Mouse (Mus musculus) liver, adult 2 months (tissue): Measurements from ENCODE around the gene Tmem120a. TPM values are rescaled to one million over a fixed set of nuclear protein-coding genes. Genes with fewer than 3 reads are reported as not detected.
A peak's percentile ranks its signal among the peaks of the same experiment; 100 is the strongest.

Experiments
- DNase-seq: peaks from one replicate; pipeline ENCODE4 v3.0.0-alpha.2; 2011; ENCODE audit warnings: low read depth, low spot score; ENCODE audit errors: extremely low read depth
- H3K27ac ChIP-seq: fragments of 200-500 bp; replicated peaks from 2 replicates; pipeline ENCODE4 v1.5.1; 2012; ENCODE audit warnings: low read depth, mild to moderate bottlenecking, control low read depth, inconsistent platforms, low read length; ENCODE audit not compliant: insufficient read depth
- H3K27me3 ChIP-seq: fragments of 200-500 bp; 2 replicates; pipeline ENCODE4 v1.6.1; 2012; ENCODE audit warnings: mild to moderate bottlenecking, moderate library complexity, low read length, inconsistent platforms; ENCODE audit not compliant: control insufficient read depth, insufficient read depth
- H3K36me3 ChIP-seq: fragments of 200-500 bp; 2 replicates; pipeline ENCODE4 v1.6.1; 2012; ENCODE audit warnings: low read length, inconsistent platforms; ENCODE audit not compliant: control insufficient read depth, insufficient read depth
- H3K4me1 ChIP-seq: fragments of 200-500 bp; 2 replicates; pipeline ENCODE4 v1.6.1; 2011; ENCODE audit warnings: low read length; ENCODE audit not compliant: control insufficient read depth, insufficient read depth
- H3K4me3 ChIP-seq: fragments of 200-500 bp; 2 replicates; pipeline ENCODE4 v1.5.1; 2011; ENCODE audit warnings: low read depth, mild to moderate bottlenecking, control low read depth, low read length, moderate library complexity; ENCODE audit not compliant: insufficient read depth
- H3K79me2 ChIP-seq: fragments of 200-500 bp; 2 replicates; pipeline ENCODE4 v1.6.1; 2012; ENCODE audit warnings: inconsistent platforms, mild to moderate bottlenecking, low read length, moderate library complexity; ENCODE audit not compliant: control insufficient read depth, insufficient read depth
- H3K9ac ChIP-seq: fragments of 200-500 bp; 2 replicates; pipeline ENCODE4 v1.6.1; 2012; ENCODE audit warnings: low read depth, mild to moderate bottlenecking, control low read depth, inconsistent platforms, low read length
- CTCF ChIP-seq: fragments of 200-500 bp; IDR thresholded peaks from 2 replicates; pipeline ENCODE4 v1.5.1; 2011; ENCODE audit warnings: low read depth, low read length, control low read depth
- POLR2A ChIP-seq: fragments of 200-500 bp; IDR thresholded peaks from 2 replicates; pipeline ENCODE4 v1.6.1; 2011; ENCODE audit warnings: low read length, control low read depth; ENCODE audit not compliant: insufficient read depth; ENCODE audit errors: extremely low read depth
- WGBS: fragments of 180-500 bp; shearing (Covaris S2); methylation state at CpG from one replicate; pipeline ENCODE4 v1.1.7; 2018; 5-methylcytosine and 5-hydroxymethylcytosine counted together
- polyA plus RNA-seq: library from polyadenylated mRNA; depleted of rRNA; stranded (reverse); fragments of >200 nt; gene quantifications from 2 replicates; pipeline ENCODE4 v1.2.3, GENCODE M21; 2012
- total RNA-seq: library from RNA; depleted of rRNA; stranded (reverse); fragments of >200 nt; gene quantifications from 2 replicates; pipeline ENCODE4 v1.2.3, GENCODE M21; 2014

Gene Tmem120a
- total and polyA plus RNA-seq, 2 experiments: 52.9 to 55.2 TPM

DNA sequence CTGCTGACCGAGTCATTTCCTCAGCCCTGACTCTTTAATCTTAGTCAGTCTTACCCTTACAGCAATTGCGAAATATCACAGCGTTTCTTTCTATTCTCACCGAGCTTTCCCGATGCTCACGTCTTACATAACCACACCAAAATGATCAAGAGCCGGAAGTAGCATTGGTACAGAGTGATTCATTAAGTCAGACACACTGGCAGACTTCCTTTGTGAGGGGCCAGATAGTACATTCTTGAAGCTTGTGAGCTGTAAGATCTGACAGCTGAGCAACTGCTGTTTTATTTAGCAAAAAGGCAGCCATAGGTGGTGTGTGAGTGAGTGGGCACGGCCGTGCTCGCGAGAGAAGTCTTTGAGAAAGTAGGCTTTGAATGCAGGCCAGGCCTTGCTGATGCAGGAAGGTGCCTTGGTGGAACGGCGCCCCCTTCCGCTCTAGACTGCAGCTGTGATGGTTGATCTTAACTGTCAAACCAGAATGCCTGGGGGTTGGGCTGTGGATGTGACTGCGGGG lies 41.5 kb downstream of the Tmem120a start:
- H3K36me3 ChIP-seq: peaks cover 42% of the 10 kb centered on the region
- peaks cover 60% of the 10 kb centered on the region for H3K4me1 ChIP-seq
- peak; percentile 51 for DNase-seq
- 33% methylated on average over 15 of the region's 15 CpGs for WGBS
- peak overlapping the region; percentile 26; the same call in 1 of the 2 replicates for H3K9ac ChIP-seq
- H3K79me2 ChIP-seq: peaks cover 63% of the 10 kb centered on the region
- no peak overlapping the region for H3K4me3 ChIP-seq
- H3K27ac ChIP-seq: peak overlapping the region; percentile 43
- no peak for TF ChIP-seq POLR2A
- peak; percentile 45; the same call in 1 of the 2 replicates for TF ChIP-seq CTCF
- H3K27me3 ChIP-seq: no peaks in the 10 kb centered on the region

DNA sequence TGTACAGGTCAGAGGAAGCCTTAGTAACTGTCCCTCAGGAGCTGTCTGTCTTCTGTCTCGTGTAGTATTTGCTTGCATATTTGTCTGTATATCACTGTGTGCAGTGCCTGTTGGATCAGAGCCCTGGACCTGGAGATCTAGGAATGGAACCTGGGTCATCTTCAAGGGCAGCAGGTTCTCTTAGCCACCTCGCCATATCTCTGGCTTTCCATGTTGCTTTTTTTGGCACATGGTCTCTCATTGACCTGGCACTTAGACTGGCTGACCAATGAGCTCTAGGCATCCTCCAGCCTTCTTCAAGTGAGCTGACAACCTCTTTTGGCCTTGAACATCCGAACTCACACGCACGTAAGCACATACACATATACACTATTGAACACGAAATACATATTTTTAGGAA lies 42.1 kb downstream of the Tmem120a start:
- H3K4me1 ChIP-seq: peaks cover 58% of the 10 kb centered on the region
- no peak overlapping the region for H3K9ac ChIP-seq
- no peaks in the 10 kb centered on the region for H3K27me3 ChIP-seq
- peak; percentile 59 for DNase-seq
- no peak for TF ChIP-seq POLR2A
- TF ChIP-seq CTCF: no peak
- peaks cover 43% of the 10 kb centered on the region for H3K36me3 ChIP-seq
- WGBS: 51% methylated on average over 6 of the region's 6 CpGs
- peaks cover 62% of the 10 kb centered on the region for H3K79me2 ChIP-seq
- peak overlapping the region; percentile 43; the same call in 1 of the 2 replicates for H3K27ac ChIP-seq
- no peak overlapping the region for H3K4me3 ChIP-seq

DNA sequence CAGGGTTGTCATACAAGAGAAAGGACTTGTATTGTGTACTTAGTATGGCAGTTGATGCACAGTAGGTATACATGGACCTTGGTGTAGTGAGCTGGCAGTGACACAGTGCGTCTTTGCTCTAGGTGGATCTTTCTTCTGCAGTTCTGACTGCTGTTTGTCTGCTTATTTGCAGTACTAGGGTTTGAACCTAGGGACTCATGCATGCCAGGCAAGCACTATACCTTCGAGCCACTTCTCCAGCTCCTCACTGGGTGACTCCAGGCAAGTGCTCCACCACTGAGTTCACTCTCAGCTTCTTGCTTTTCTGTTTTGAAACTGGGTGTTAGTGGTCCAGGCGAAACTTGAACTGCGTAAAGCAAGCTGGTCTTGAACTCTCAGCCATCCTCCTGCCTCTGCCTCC lies 42.6 kb downstream of the Tmem120a start:
- H3K4me1 ChIP-seq: peaks cover 57% of the 10 kb centered on the region
- H3K27me3 ChIP-seq: no peaks in the 10 kb centered on the region
- peaks cover 39% of the 10 kb centered on the region for H3K36me3 ChIP-seq
- DNase-seq: no peak
- no peak overlapping the region for H3K4me3 ChIP-seq
- 84% methylated on average over 4 of the region's 4 CpGs for WGBS
- H3K79me2 ChIP-seq: peaks cover 60% of the 10 kb centered on the region
- no peak overlapping the region for H3K9ac ChIP-seq
- TF ChIP-seq POLR2A: no peak
- H3K27ac ChIP-seq: no peak overlapping the region

DNA sequence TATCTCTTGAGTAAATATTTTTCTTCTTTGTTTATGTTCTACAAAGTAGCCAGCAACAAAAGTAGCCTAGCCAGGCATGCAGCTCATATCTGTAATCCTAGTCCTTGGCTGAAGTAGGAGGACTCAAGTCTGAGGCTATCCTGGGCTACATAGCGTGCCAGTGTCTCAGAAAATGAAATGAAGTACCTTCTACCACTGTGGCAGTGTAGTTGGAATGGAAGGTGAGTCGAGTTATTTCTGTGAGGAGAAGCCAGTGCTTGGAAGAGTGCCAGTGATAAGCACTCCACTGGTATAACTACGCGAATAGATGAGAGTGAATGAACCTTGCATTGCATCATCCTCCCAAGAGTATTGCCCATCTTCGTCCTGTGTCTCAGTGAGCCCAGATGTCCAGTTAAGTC lies 46.5 kb downstream of the Tmem120a start:
- Histone ChIP-seq H3K79me2 (peaks cover 52% of the 10 kb centered on the region), H3K27ac (peak overlapping the region; percentile 80), H3K9ac (peak overlapping the region; percentile 58), H3K4me1 (peaks cover 48% of the 10 kb centered on the region), H3K27me3 (no peaks in the 10 kb centered on the region), H3K36me3 (peaks cover 36% of the 10 kb centered on the region), H3K4me3 (no peak overlapping the region)
- TF ChIP-seq POLR2A (no peak), CTCF (no peak)
- peak; percentile 90 for DNase-seq
- WGBS: 18% methylated on average over 5 of the region's 5 CpGs

DNA sequence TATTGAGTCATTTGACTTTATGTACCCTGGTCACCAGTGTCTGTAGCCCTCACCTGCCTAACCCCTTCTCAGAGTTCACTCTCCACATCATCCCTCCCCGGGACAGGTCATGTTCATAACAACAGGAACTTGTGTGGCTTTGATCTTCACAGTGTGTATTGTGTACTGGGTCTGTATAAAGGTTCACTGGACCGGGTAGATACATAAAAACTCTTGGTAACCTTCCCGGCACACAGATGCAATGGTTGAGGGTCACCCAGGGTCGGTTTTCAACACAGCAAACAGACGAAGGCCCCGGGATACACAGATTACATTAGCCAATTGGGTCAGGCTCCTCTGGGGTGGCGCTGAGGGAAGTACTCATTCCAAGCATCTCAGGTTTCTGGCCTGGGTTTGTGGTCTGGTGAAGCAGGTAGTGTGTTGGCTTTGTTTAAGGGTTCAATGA lies 48.9 kb downstream of the Tmem120a start:
- WGBS: 14% methylated on average over 7 of the region's 7 CpGs
- peak; percentile 100 for DNase-seq
- peaks cover 32% of the 10 kb centered on the region for H3K36me3 ChIP-seq
- peak overlapping the region; percentile 21 for H3K27ac ChIP-seq
- no peaks in the 10 kb centered on the region for H3K27me3 ChIP-seq
- peak overlapping the region; percentile 49; the same call in 1 of the 2 replicates for H3K9ac ChIP-seq
- H3K4me3 ChIP-seq: no peak overlapping the region
- H3K4me1 ChIP-seq: peaks cover 38% of the 10 kb centered on the region
- peaks cover 34% of the 10 kb centered on the region for H3K79me2 ChIP-seq
- TF ChIP-seq POLR2A: no peak
- no peak for TF ChIP-seq CTCF

DNA sequence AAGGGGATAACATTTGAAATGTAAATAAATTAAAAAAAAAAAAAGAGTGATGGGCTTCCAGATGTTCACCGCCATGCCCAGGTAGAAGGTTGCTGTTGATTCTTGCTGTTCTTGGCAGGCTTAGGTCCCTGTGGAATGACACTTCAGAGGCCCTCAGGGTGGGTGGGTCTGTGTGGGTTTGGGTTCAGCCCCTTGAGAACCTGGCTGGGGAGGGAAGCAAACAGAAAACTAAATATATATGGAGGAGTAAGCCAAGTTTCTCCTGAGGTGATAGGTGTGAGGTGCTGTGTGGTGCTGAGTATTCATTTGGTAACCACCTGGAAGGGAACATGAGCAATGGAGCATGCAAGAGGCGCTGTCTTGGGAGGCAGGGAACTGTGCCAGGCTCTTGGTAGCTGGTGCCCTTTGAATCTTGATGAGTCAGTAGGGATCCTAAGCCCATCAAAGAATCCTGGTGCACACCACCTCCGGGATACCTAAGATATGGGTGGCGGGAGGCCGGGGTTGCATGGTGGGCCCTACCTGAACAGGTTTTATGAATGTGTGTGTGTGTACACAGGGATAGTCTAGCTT lies 50.9 kb downstream of the Tmem120a start:
- no peak for DNase-seq
- peaks cover 30% of the 10 kb centered on the region; the same call in 1 of the 2 replicates for H3K79me2 ChIP-seq
- peak overlapping the region; percentile 84 for H3K27ac ChIP-seq
- WGBS: 81% methylated on average over 5 of the region's 5 CpGs
- peaks cover 23% of the 10 kb centered on the region for H3K36me3 ChIP-seq
- H3K27me3 ChIP-seq: no peaks in the 10 kb centered on the region
- H3K4me1 ChIP-seq: peaks cover 26% of the 10 kb centered on the region
- H3K4me3 ChIP-seq: no peak overlapping the region
- TF ChIP-seq CTCF: no peak
- TF ChIP-seq POLR2A: 0 out of 2 replicates have a peak, but pooled peaks have one; percentile 9
- H3K9ac ChIP-seq: peak overlapping the region; percentile 18
